Mouse (Mus musculus) erythroblast, embryonic 14.5 days (primary cell): ENCODE data around the gene Hhip. TPM values are rescaled to one million over a fixed set of nuclear protein-coding genes. Genes with fewer than 3 reads are reported as not detected.

Source experiments
- H3K27me3 ChIP-seq: 2 replicates; pipeline ENCODE4 v1.6.1; 2012; ENCODE audit warnings: inconsistent platforms; ENCODE audit not compliant: control insufficient read depth
- H3K36me3 ChIP-seq: 2 replicates; pipeline ENCODE4 v1.6.1; 2012; ENCODE audit warnings: mild to moderate bottlenecking, inconsistent platforms; ENCODE audit not compliant: control insufficient read depth
- H3K4me1 ChIP-seq: 2 replicates; pipeline ENCODE4 v1.6.1; 2012; ENCODE audit warnings: inconsistent platforms; ENCODE audit not compliant: control insufficient read depth
- H3K4me3 ChIP-seq: replicated peaks from 2 replicates; pipeline ENCODE3; 2012; ENCODE audit warnings: moderate library complexity, mild to moderate bottlenecking, inconsistent platforms
- H3K9me3 ChIP-seq: 2 replicates; pipeline ENCODE4 v1.6.1; 2012; ENCODE audit warnings: low read length, inconsistent platforms, mixed read lengths; ENCODE audit not compliant: control insufficient read depth
- GATA1 ChIP-seq: IDR thresholded peaks from 2 replicates; pipeline ENCODE4 v1.6.1; 2012; ENCODE audit warnings: low read length, inconsistent platforms, mixed read lengths
- TAL1 ChIP-seq: IDR thresholded peaks from 3 replicates; pipeline ENCODE4 v1.6.1; 2012; ENCODE audit warnings: low read length, inconsistent platforms, mixed read lengths
- polyA plus RNA-seq: library from polyadenylated mRNA; stranded (reverse); fragments of >175 nt; gene quantifications from 2 replicates; pipeline ENCODE4 v1.2.3, GENCODE M21; 2012

Hhip gene
- polyA plus RNA-seq, 1 experiment, result not detected

DNA sequence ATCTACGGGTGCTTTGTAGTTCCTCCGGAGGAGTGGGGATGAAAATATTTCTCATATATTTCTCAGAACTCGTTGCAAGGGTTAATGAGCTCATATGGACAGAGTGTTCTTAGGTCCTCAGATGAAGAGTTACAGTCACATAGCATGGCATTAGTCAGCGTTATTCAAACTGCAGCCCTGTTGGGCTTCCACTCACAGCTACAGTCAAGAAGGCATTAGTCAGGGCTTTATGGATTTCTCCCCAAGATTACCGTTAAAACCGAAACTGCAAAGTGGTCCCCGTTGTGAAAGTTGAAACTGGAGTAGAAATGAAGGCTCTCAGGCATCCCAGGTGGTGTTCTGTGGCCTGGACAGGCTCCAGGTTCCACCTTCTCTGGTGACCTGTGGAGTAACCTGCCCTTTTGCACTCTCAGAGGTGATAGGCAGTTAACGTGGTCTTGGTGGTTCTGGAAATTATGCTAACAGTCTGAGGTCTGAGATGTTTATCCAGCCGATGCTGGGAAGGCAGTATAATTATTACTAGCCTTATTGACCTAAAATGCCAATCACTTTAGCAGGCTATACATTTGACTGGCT lies 112.2 kb downstream of the Hhip start:
- no peaks in the 10 kb centered on the region for H3K27me3 ChIP-seq
- TF ChIP-seq GATA1 (no peak), TAL1 (no peak)
- no peaks in the 10 kb centered on the region for H3K4me1 ChIP-seq
- H3K9me3 ChIP-seq, result no peaks in the 10 kb centered on the region; the same call in 1 of the 2 replicates
- no peaks in the 10 kb centered on the region for H3K36me3 ChIP-seq
- H3K4me3 ChIP-seq, result no peak overlapping the region

DNA sequence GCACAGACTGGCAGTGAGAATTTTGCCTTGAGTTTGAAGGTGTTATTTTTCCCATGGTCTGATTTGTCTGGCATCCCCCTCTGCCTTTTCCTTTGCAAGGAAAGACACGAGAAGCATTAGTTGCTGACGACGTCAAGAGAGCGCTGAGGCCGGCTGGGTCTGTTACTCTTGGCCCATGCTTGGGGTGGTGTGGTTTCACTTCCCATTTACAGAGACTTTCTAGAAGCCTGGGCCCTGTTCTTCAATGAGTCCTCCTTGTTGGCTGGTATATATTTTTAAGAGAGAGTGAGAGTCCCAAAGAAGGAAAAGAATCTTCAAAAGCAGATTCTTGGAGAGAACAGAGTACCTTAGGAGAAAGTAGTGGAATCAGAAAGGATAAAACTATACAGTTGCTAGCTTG lies 116.7 kb downstream of the Hhip start:
- Histone ChIP-seq H3K36me3 (no peaks in the 10 kb centered on the region), H3K4me3 (no peak overlapping the region), H3K27me3 (no peaks in the 10 kb centered on the region), H3K9me3 (no peaks in the 10 kb centered on the region; the same call in 1 of the 2 replicates), H3K4me1 (no peaks in the 10 kb centered on the region)
- TF ChIP-seq TAL1 (no peak), GATA1 (no peak)

DNA sequence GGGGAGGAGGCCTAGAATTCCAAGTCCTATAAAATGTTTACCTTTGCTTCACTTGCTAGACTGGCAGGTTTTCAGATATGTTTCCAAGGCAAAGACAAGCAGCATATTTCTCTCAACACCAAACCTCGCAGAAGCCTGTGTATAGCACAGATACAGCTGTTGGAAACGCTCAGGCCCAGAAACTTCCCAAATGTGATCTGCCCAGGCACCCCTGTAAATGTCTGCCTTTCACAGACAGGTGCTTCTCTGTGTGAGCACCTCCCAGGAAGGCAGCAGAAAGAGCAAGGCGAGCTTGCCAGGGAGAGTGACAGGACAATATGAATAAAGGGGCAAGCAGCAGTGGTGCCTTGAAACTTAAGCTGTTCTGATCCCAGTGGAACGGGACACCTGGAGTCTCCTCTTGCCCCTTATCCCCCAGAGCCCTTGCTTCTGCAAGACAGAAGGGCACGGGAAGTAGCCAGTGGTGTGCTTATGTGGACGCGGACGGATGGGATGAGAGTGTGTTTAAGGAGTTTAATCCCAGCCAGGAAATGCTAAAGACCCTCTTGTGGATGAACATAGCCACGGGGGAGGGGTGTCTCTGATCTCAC lies 120.9 kb downstream of the Hhip start:
- no peak overlapping the region for H3K4me3 ChIP-seq
- no peaks in the 10 kb centered on the region; the same call in 1 of the 2 replicates for H3K9me3 ChIP-seq
- H3K27me3 ChIP-seq, result no peaks in the 10 kb centered on the region
- TF ChIP-seq GATA1, result no peak
- no peak for TF ChIP-seq TAL1
- no peaks in the 10 kb centered on the region for H3K36me3 ChIP-seq
- no peaks in the 10 kb centered on the region for H3K4me1 ChIP-seq

DNA sequence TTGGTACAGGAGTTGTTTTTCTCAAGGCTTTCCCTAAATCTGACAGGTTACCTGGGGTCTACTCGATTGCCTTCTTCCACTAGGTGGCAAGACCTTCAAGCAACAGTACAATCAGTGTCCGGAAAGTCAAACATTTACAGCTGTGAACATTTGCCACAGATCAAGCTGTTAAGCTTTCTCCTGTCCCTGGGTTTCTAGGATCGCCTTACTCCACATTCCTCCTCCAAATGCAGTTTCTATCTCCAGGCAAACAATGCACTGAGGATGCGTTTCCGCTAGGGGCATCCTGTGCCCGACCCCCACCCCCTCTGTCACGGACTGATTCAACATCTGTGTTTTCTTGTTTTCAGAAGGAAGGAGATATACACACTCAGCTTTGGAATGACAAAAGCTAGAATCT lies 122.0 kb downstream of the Hhip start:
- TF ChIP-seq TAL1, result no peak
- TF ChIP-seq GATA1, result no peak
- Histone ChIP-seq H3K4me1 (no peaks in the 10 kb centered on the region), H3K36me3 (no peaks in the 10 kb centered on the region), H3K27me3 (no peaks in the 10 kb centered on the region), H3K9me3 (no peaks in the 10 kb centered on the region), H3K4me3 (no peak overlapping the region)

DNA sequence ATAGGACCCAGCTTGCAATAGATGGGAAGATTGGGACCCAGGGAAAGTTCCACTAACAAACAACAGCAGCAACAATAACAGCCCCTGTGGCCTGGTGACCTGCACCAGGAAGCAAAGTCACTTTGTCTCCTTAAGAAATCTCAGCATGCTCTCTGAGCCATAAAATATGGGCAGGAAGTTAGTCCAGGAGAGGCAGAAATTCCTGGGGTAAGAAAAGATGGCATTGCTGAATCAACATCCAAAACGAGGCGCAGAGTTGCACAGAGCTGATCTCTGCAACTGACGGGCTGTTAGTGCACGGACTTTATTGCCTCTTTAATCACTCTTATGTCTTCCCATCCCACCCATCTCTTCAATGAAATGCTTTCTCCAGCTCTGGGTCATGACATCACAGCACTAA lies 128.6 kb downstream of the Hhip start:
- no peaks in the 10 kb centered on the region for H3K4me1 ChIP-seq
- H3K36me3 ChIP-seq, result no peaks in the 10 kb centered on the region
- H3K9me3 ChIP-seq, result no peaks in the 10 kb centered on the region
- no peak overlapping the region for H3K4me3 ChIP-seq
- H3K27me3 ChIP-seq, result no peaks in the 10 kb centered on the region
- TF ChIP-seq GATA1 (no peak), TAL1 (no peak)

DNA sequence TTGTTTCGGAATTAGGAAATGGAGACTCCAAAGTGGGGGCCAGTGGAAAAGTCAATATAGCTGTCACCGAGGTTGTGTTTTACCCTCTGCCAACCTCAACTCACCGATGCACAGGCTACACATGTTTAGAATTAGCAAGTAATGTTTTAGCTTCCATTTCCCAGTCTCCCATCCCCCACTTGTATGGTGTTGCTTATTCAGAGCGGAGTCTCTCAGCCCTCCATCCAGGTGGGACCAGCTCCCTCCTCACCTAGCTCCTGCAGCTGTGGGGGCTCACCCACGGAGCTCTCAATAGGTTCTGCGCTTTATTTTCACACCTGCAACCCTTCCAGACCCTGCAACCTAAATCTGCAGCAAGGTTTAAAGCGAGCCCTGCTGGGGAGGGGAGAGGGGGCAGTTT lies 140.6 kb downstream of the Hhip start:
- Histone ChIP-seq H3K27me3 (no peaks in the 10 kb centered on the region), H3K4me1 (no peaks in the 10 kb centered on the region), H3K36me3 (no peaks in the 10 kb centered on the region), H3K4me3 (no peak overlapping the region), H3K9me3 (no peaks in the 10 kb centered on the region)
- TF ChIP-seq GATA1 (no peak), TAL1 (no peak)
